Mouse (Mus musculus) kidney, postnatal 0 days (tissue): Measurements from ENCODE around the gene Camkmt. TPM values are rescaled to one million over a fixed set of nuclear protein-coding genes. Genes with fewer than 3 reads are reported as not detected.

Experiments used
- ATAC-seq: fragments of 200-750 bp; cut with Nextera tagmentation; replicated peaks from 2 replicates; pipeline ENCODE4 v1.8.0; 2017; ENCODE audit warnings: low read depth, moderate number of reproducible peaks, moderate TSS enrichment, moderate library complexity; ENCODE audit not compliant: low FRiP score
- DNase-seq: peaks from one replicate; pipeline ENCODE4 v3.0.0-alpha.2; 2016; ENCODE audit warnings: low spot score
- H3K27ac ChIP-seq: fragments of 300-500 bp; sonication (generic); 2 replicates; pipeline ENCODE4 v1.5.1; 2014; ENCODE audit warnings: mild to moderate bottlenecking
- H3K27me3 ChIP-seq: fragments of 300-500 bp; sonication (generic); 2 replicates; pipeline ENCODE4 v1.6.1; 2014; ENCODE audit warnings: low read length, mixed read lengths; ENCODE audit not compliant: insufficient read depth
- H3K36me3 ChIP-seq: fragments of 300-500 bp; sonication (generic); 2 replicates; pipeline ENCODE4 v1.6.1; 2014; ENCODE audit warnings: low read length, mixed read lengths; ENCODE audit not compliant: insufficient read depth
- H3K4me1 ChIP-seq: fragments of 300-500 bp; sonication (generic); replicated peaks from 2 replicates; pipeline ENCODE4 v1.6.1; 2014; ENCODE audit warnings: antibody characterized with exemption, low read length, mixed read lengths; ENCODE audit not compliant: insufficient read depth
- H3K4me2 ChIP-seq: fragments of 300-500 bp; sonication (generic); 2 replicates; pipeline ENCODE4 v1.6.1; 2014; ENCODE audit warnings: mild to moderate bottlenecking, low read length, moderate library complexity, mixed read lengths
- H3K4me3 ChIP-seq: fragments of 300-500 bp; sonication (generic); replicated peaks from 2 replicates; pipeline ENCODE4 v1.5.1; 2014; ENCODE audit warnings: low read depth, low read length
- H3K9ac ChIP-seq: fragments of 300-500 bp; sonication (generic); 2 replicates; pipeline ENCODE4 v1.6.1; 2014; ENCODE audit warnings: low read depth, low read length
- H3K9me3 ChIP-seq: fragments of 300-500 bp; sonication (generic); replicated peaks from 2 replicates; pipeline ENCODE4 v1.6.1; 2016; ENCODE audit warnings: low read length, inconsistent platforms, mixed read lengths
- CTCF ChIP-seq: IDR thresholded peaks from 2 replicates; pipeline ENCODE4 v1.5.1; 2016; ENCODE audit warnings: antibody characterized with exemption, low read depth, mild to moderate bottlenecking, moderate library complexity
- WGBS: fragments of 180-500 bp; shearing (Covaris S2); extraction: QIAGEN DNeasy Blood & Tissue Kit; methylation state at CpG from one replicate; pipeline ENCODE4 v1.1.7; 2014; 5-methylcytosine and 5-hydroxymethylcytosine counted together
- polyA plus RNA-seq: library from polyadenylated mRNA; unstranded; fragments of >200 nt; fragmentation: Nextera tagmentation; extraction: Ambion mirVana; gene quantifications from 2 replicates; pipeline ENCODE4 v1.2.1, GENCODE M21; 2015

Camkmt gene
- polyA plus RNA-seq, 1 experiment from 2014 or later = 14.4 TPM

GRCm38 (mm10) chr17:85458589-85458988 lies 368.2 kb downstream of the Camkmt start:
- Histone ChIP-seq H3K4me1 (no peaks in the 10 kb centered on the region), H3K27ac (no peak overlapping the region), H3K27me3 (peaks cover 88% of the 10 kb centered on the region), H3K9ac (no peak overlapping the region), H3K36me3 (no peaks in the 10 kb centered on the region), H3K4me3 (no peak overlapping the region), H3K9me3 (no peaks in the 10 kb centered on the region), H3K4me2 (no peak overlapping the region)
- no peak for TF ChIP-seq CTCF
- ATAC-seq (no peak), DNase-seq (no peak)
- WGBS = 10% methylated on average over 9 of the region's 9 CpGs

GRCm38 (mm10) chr17:85461577-85461976 lies 371.2 kb downstream of the Camkmt start:
- TF ChIP-seq CTCF = no peak
- no peak for ATAC-seq
- no peak overlapping the region for H3K4me3 ChIP-seq
- H3K4me2 ChIP-seq = no peak overlapping the region
- no peaks in the 10 kb centered on the region for H3K9me3 ChIP-seq
- H3K4me1 ChIP-seq = 0 out of 2 replicates have a peak, but pooled peaks cover 5% of the 10 kb centered on the region
- no peak overlapping the region for H3K27ac ChIP-seq
- H3K9ac ChIP-seq = no peak overlapping the region
- DNase-seq = no peak
- WGBS = 39% methylated on average over 3 of the region's 3 CpGs
- peaks cover 92% of the 10 kb centered on the region for H3K27me3 ChIP-seq
- no peaks in the 10 kb centered on the region for H3K36me3 ChIP-seq

GRCm38 (mm10) chr17:85463497-85464392 lies 373.4 kb downstream of the Camkmt start:
- H3K27me3 ChIP-seq = peaks cover 83% of the 10 kb centered on the region
- H3K27ac ChIP-seq = no peak overlapping the region
- 0 out of 2 replicates have a peak, but pooled peaks cover 5% of the 10 kb centered on the region for H3K4me1 ChIP-seq
- no peak overlapping the region for H3K4me3 ChIP-seq
- H3K36me3 ChIP-seq = no peaks in the 10 kb centered on the region
- no peaks in the 10 kb centered on the region for H3K9me3 ChIP-seq
- no peak overlapping the region for H3K4me2 ChIP-seq
- no peak overlapping the region for H3K9ac ChIP-seq
- no peak for DNase-seq
- ATAC-seq = no peak
- 8% methylated on average over 22 of the region's 22 CpGs for WGBS
- TF ChIP-seq CTCF = no peak

- no peak for DNase-seq
- 2% methylated on average over 40 of the region's 40 CpGs for WGBS
- Histone ChIP-seq H3K4me3 (no peak overlapping the region; the same call in 1 of the 2 replicates), H3K27ac (no peak overlapping the region), H3K4me2 (peak overlapping the region; percentile 25), H3K36me3 (no peaks in the 10 kb centered on the region), H3K27me3 (peaks cover 81% of the 10 kb centered on the region), H3K9ac (no peak overlapping the region), H3K9me3 (no peaks in the 10 kb centered on the region), H3K4me1 (0 out of 2 replicates have a peak, but pooled peaks cover 5% of the 10 kb centered on the region)
- no peak; the same call in 1 of the 2 replicates for ATAC-seq
- no peak for TF ChIP-seq CTCF
Observed at GRCm38 (mm10) chr17:85464466-85465411, 374.4 kb downstream of the Camkmt start.

- no peaks in the 10 kb centered on the region for H3K36me3 ChIP-seq
- H3K9ac ChIP-seq = no peak overlapping the region
- no peak for ATAC-seq
- TF ChIP-seq CTCF = peak; percentile 23; the same call in 1 of the 2 replicates
- H3K4me2 ChIP-seq = no peak overlapping the region
- no peaks in the 10 kb centered on the region for H3K9me3 ChIP-seq
- H3K27ac ChIP-seq = no peak overlapping the region
- no peak overlapping the region for H3K4me3 ChIP-seq
- DNase-seq = no peak
- 77% methylated on average over 4 of the region's 4 CpGs for WGBS
- H3K4me1 ChIP-seq = 0 out of 2 replicates have a peak, but pooled peaks cover 2% of the 10 kb centered on the region
- H3K27me3 ChIP-seq = peaks cover 66% of the 10 kb centered on the region
Observed at GRCm38 (mm10) chr17:85469776-85470175, 379.4 kb downstream of the Camkmt start.

GRCm38 (mm10) chr17:85472687-85473202 lies 382.4 kb downstream of the Camkmt start:
- ATAC-seq (no peak), DNase-seq (no peak)
- no peak overlapping the region for H3K4me3 ChIP-seq
- H3K9me3 ChIP-seq = no peaks in the 10 kb centered on the region
- no peaks in the 10 kb centered on the region for H3K4me1 ChIP-seq
- H3K4me2 ChIP-seq = no peak overlapping the region
- 1% methylated on average over 5 of the region's 5 CpGs for WGBS
- TF ChIP-seq CTCF = no peak
- H3K36me3 ChIP-seq = no peaks in the 10 kb centered on the region
- H3K9ac ChIP-seq = no peak overlapping the region
- no peak overlapping the region for H3K27ac ChIP-seq
- peaks cover 58% of the 10 kb centered on the region for H3K27me3 ChIP-seq
